Mouse (Mus musculus) c-Kit-negative CD71-positive TER-119-positive erythroid progenitor cells, embryonic 14.5 days (primary cell): ENCODE data around the gene Trpm6.

Source experiments
- DNase-seq: peaks from one replicate; pipeline ENCODE4 v3.0.0-alpha.2; 2013; ENCODE audit warnings: low read depth, low spot score

Gene Trpm6

GRCm38 (mm10) chr19:18888491-18889116 lies 138.8 kb downstream of the Trpm6 start:
- no peak for DNase-seq

DNA sequence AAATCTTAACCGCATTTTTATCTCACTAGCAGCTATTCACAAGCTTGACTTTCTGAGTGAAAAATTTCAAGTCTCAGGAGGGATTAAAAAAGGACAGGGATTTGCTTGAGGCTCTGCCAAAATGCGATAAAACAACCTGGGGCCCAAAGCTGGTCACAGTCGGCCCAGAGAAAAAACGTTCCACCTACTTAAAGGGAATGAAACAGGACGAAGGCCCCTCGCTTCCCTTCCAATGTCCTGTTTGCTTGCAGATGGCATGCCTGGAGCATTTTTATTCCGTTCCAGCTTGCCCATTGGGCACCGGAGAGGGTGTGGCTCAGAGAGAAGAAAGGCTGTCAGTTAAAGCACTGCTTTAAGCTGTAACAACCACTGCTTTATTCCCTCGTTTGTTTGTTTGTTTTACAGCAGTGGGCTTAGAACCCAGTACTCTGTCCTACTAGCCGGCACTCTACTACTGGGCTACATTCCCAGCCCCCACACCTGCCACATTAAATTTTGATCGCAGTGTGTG lies 139.4 kb downstream of the Trpm6 start:
- DNase-seq, result no peak

GRCm38 (mm10) chr19:18889632-18890031 lies 139.8 kb downstream of the Trpm6 start:
- no peak for DNase-seq

GRCm38 (mm10) chr19:18890216-18890615 lies 140.4 kb downstream of the Trpm6 start:
- DNase-seq, result no peak

- DNase-seq, result no peak
Observed at GRCm38 (mm10) chr19:18898238-18898637, 148.5 kb downstream of the Trpm6 start.

GRCm38 (mm10) chr19:18902041-18902693 lies 152.4 kb downstream of the Trpm6 start:
- DNase-seq, result no peak

DNA sequence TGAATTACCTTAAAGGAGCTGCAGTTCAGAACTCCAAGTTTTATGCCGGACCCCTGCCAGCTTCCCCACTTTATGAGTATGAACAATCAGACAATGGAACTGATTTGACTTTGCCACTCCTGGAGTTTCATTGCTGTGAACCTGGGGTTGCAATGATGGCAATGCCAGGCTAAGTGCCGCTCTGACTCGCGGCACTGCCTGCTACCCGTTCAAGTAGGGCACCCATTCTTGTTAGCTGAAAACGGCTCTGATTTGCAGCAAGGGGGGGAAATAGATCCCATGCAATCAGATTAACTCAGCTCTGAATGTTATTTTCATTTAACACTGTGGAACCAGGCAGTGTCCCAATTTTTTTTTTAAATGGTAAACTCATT lies 152.9 kb downstream of the Trpm6 start:
- DNase-seq, result no peak

GRCm38 (mm10) chr19:18905511-18905910 lies 155.7 kb downstream of the Trpm6 start:
- DNase-seq, result no peak

DNA sequence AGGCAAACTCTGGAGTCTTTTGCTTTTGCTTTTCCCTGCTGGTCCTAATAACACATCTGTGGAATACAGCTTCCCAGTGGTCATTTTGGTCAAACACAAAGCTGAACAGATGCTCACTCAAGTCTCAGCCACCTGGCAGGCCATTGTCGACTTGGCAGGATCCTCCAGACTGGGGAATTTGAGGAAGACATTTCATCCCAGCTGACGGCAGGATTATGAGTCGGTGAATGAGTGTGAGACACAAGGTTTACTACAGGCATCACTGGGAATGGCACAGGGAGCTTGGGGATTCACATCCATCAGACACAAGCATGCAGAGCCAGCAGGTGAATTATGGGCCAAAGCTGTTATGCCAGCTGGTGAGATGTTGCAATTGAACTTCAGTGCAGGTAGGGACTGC lies 159.9 kb downstream of the Trpm6 start:
- DNase-seq, result no peak

DNA sequence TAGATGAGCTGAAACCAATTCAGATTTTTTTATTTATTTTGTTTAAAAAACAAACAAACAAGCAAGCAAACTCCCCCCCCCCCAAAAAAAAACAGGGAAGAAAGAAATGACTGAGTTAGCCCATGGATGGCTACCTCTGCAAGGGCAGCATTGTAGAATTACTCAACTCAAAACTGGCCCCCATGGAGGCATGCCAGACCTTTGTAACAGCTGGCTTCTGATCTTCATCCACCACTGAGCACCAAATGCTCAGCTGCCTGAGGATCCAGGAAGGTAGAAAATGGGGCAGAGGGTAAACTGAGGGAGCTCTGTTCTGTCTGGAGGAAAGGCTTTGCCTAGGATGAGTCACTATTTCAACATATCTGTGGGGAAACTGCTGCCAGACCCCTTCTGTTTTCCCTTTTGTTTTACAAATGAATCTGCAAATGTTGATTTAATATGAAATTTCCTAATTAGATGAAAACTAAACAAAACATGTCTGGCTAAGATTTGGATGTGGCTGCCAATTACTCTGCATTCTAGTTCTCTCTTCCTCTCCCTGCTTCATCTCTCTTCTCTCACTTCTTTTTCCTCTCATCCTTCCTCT lies 162.1 kb downstream of the Trpm6 start:
- no peak for DNase-seq

GRCm38 (mm10) chr19:18941391-18941790 lies 191.6 kb downstream of the Trpm6 start:
- no peak for DNase-seq
